Mouse (Mus musculus) hindbrain, embryonic 13.5 days (tissue): ENCODE measurements around the gene Naglu. TPM values are rescaled to one million over a fixed set of nuclear protein-coding genes. Genes with fewer than 3 reads are reported as not detected.
A peak's percentile ranks its signal among the peaks of the same experiment; 100 is the strongest.

Experiments used
- ATAC-seq: fragments of 200-750 bp; cut with Nextera tagmentation; 2 replicates; pipeline ENCODE4 v1.8.0; 2017; ENCODE audit warnings: moderate TSS enrichment; ENCODE audit not compliant: low FRiP score
- H3K27ac ChIP-seq: fragments of 300-500 bp; sonication (generic); 2 replicates; pipeline ENCODE4 v1.5.1; 2015; ENCODE audit warnings: inconsistent platforms, mild to moderate bottlenecking, moderate library complexity
- H3K27me3 ChIP-seq: fragments of 300-500 bp; sonication (generic); 2 replicates; pipeline ENCODE4 v1.6.1; 2015; ENCODE audit warnings: mild to moderate bottlenecking, inconsistent platforms
- H3K36me3 ChIP-seq: fragments of 300-500 bp; sonication (generic); 2 replicates; pipeline ENCODE4 v1.6.1; 2015; ENCODE audit warnings: mild to moderate bottlenecking, inconsistent platforms
- H3K4me1 ChIP-seq: fragments of 300-500 bp; sonication (generic); replicated peaks from 2 replicates; pipeline ENCODE4 v1.6.1; 2015; ENCODE audit warnings: inconsistent platforms
- H3K4me2 ChIP-seq: fragments of 300-500 bp; sonication (generic); 2 replicates; pipeline ENCODE4 v1.6.1; 2015; ENCODE audit warnings: inconsistent platforms, mild to moderate bottlenecking, moderate library complexity
- H3K4me3 ChIP-seq: fragments of 300-500 bp; sonication (generic); 2 replicates; pipeline ENCODE4 v1.5.1; 2015; ENCODE audit warnings: mild to moderate bottlenecking, inconsistent platforms
- H3K9ac ChIP-seq: fragments of 300-500 bp; sonication (generic); 2 replicates; pipeline ENCODE4 v1.6.1; 2015; ENCODE audit warnings: mild to moderate bottlenecking, inconsistent platforms
- H3K9me3 ChIP-seq: fragments of 300-500 bp; sonication (generic); 2 replicates; pipeline ENCODE4 v1.6.1; 2016; ENCODE audit warnings: inconsistent platforms
- WGBS: fragments of 180-500 bp; shearing (Covaris S2); methylation state at CpG from one replicate; pipeline ENCODE4 v1.1.7; 2015; 5-methylcytosine and 5-hydroxymethylcytosine counted together
- polyA plus RNA-seq: library from polyadenylated mRNA; unstranded; fragments of >200 nt; fragmentation: Nextera tagmentation; extraction: Ambion mirVana; gene quantifications from 2 replicates; pipeline ENCODE4 v1.2.1, GENCODE M21; 2015

The Naglu gene
- polyA plus RNA-seq, 1 experiment from 2014 or later: 11.3 TPM

DNA sequence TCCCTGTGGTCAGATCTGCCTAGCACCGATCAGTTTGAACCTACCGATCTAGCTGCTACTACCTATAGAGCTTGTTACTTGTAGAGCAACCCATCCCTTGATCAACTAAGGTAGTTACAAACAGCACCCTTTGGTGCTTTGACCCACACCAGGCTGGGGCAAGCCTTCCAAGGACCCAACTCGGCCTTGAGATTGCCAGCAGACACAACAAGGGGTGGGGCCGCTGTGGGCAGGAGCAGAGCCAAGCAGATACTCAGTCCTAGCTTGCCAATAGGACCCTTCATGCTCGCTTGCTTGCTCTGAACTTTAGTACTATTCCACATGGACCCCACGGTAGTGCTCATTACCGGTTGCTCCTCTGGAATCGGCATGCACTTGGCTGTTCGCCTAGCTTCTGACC is 8.3 kb downstream of the Naglu start, which contains the start of gene Hsd17b1:
Hsd17b1 (plus strand) TSS at position 291 of the 400 bp plus-strand sequence.
- peak within 1 kb of the TSS; percentile 15; the same call in 1 of the 2 replicates for H3K4me3 ChIP-seq
- peaks cover 9% of the 10 kb centered on the region; the same call in 1 of the 2 replicates for H3K36me3 ChIP-seq
- H3K27me3 ChIP-seq: peaks cover 55% of the 10 kb centered on the region
- H3K9ac ChIP-seq: no peak within 1 kb of the TSS
- ATAC-seq: no peak
- H3K4me1 ChIP-seq: peaks cover 17% of the 10 kb centered on the region
- no peaks in the 10 kb centered on the region for H3K9me3 ChIP-seq
- no peak within 1 kb of the TSS for H3K4me2 ChIP-seq
- 70% methylated on average over 9 of the region's 9 CpGs for WGBS
- no peak within 1 kb of the TSS for H3K27ac ChIP-seq

DNA sequence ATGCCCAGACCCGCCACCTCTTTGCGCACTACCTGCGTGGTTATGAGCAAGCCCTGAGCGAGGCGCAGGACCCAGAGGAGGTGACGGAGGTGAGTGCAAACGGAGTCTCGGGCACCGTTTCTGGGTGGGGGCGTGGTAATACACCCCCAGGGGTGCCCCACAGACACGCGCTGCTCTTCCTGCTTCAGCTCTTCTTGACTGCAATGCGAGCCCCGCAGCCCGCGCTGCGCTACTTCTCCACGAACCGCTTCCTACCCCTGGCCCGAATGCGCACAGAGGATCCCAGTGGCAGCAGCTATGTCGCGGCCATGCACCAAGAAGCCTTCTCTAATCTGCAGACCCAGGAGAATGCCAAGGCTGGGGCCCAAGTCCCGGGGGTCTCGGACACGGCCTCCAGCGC is 9.9 kb downstream of the Naglu start:
- no peak for ATAC-seq
- peak overlapping the region; percentile 15; the same call in 1 of the 2 replicates for H3K4me3 ChIP-seq
- H3K9ac ChIP-seq: peak overlapping the region; percentile 29; the same call in 1 of the 2 replicates
- H3K4me2 ChIP-seq: no peak overlapping the region; the same call in 1 of the 2 replicates
- peaks cover 55% of the 10 kb centered on the region for H3K27me3 ChIP-seq
- peaks cover 9% of the 10 kb centered on the region for H3K36me3 ChIP-seq
- WGBS: 6% methylated on average over 27 of the region's 27 CpGs
- peaks cover 29% of the 10 kb centered on the region for H3K4me1 ChIP-seq
- no peak overlapping the region for H3K27ac ChIP-seq
- H3K9me3 ChIP-seq: no peaks in the 10 kb centered on the region

- 68% methylated on average over 5 of the region's 5 CpGs for WGBS
- H3K27me3 ChIP-seq: peaks cover 55% of the 10 kb centered on the region
- no peak overlapping the region for H3K9ac ChIP-seq
- peaks cover 29% of the 10 kb centered on the region for H3K4me1 ChIP-seq
- no peak overlapping the region for H3K27ac ChIP-seq
- ATAC-seq: no peak
- no peaks in the 10 kb centered on the region for H3K9me3 ChIP-seq
- no peak overlapping the region for H3K4me3 ChIP-seq
- no peak overlapping the region for H3K4me2 ChIP-seq
- H3K36me3 ChIP-seq: peaks cover 9% of the 10 kb centered on the region
Observed at GRCm38 (mm10) chr11:101080421-101080820, 10.6 kb downstream of the Naglu start.

DNA sequence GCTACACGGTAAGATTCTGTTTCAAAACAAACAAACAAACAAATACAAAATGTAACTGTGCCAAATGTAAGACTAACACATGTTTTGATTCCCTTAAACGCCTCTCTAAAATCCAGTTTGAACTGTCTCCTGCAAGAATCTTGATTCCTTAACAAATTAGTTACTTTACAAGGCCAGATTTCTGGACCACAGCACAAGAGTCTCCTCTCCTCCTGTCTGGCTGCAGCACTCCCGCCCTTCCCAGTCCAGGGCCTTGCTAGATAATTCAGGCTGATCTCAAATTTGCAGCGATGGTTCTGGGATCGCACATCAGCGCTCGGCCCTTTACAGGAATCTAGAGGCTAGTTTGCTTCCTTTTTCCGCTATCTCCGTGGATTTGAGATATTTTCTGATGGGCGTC is 11.8 kb downstream of the Naglu start:
- Histone ChIP-seq H3K9ac (peak overlapping the region; percentile 91), H3K4me1 (peaks cover 39% of the 10 kb centered on the region), H3K36me3 (peaks cover 12% of the 10 kb centered on the region), H3K9me3 (no peaks in the 10 kb centered on the region), H3K27ac (peak overlapping the region; percentile 92), H3K4me2 (peak overlapping the region; percentile 100), H3K27me3 (peaks cover 46% of the 10 kb centered on the region), H3K4me3 (peak overlapping the region; percentile 70)
- no peak for ATAC-seq
- 5% methylated on average over 10 of the region's 10 CpGs for WGBS

GRCm38 (mm10) chr11:101082208-101083082 is 12.6 kb downstream of the Naglu start, which contains the start of gene Coasy:
Gene Coasy, plus strand, starts transcription at chr11:101082565.
- H3K4me1 ChIP-seq: peaks cover 41% of the 10 kb centered on the region
- peak; percentile 92 for ATAC-seq
- peaks cover 7% of the 10 kb centered on the region for H3K36me3 ChIP-seq
- H3K9ac ChIP-seq: peak within 1 kb of the TSS; percentile 91
- WGBS: under 1% methylated on average over 51 of the region's 51 CpGs
- H3K4me3 ChIP-seq: peak within 1 kb of the TSS; percentile 70
- H3K27me3 ChIP-seq: peaks cover 38% of the 10 kb centered on the region
- H3K9me3 ChIP-seq: no peaks in the 10 kb centered on the region
- peak within 1 kb of the TSS; percentile 100 for H3K4me2 ChIP-seq
- peak within 1 kb of the TSS; percentile 92 for H3K27ac ChIP-seq

GRCm38 (mm10) chr11:101083083-101083697 is 13.4 kb downstream of the Naglu start:
- ATAC-seq: no peak; the same call in 1 of the 2 replicates
- 33% methylated on average over 19 of the region's 19 CpGs for WGBS
- Histone ChIP-seq H3K9ac (peak overlapping the region; percentile 91), H3K9me3 (no peaks in the 10 kb centered on the region), H3K27ac (peak overlapping the region; percentile 92), H3K36me3 (peaks cover 7% of the 10 kb centered on the region), H3K4me2 (peak overlapping the region; percentile 100), H3K4me1 (peaks cover 49% of the 10 kb centered on the region), H3K27me3 (peaks cover 31% of the 10 kb centered on the region), H3K4me3 (peak overlapping the region; percentile 70)

- H3K9ac ChIP-seq: no peak overlapping the region; the same call in 1 of the 2 replicates
- WGBS: 86% methylated on average over 14 of the region's 14 CpGs
Observed at GRCm38 (mm10) chr11:101084246-101084645, 14.4 kb downstream of the Naglu start.

GRCm38 (mm10) chr11:101084811-101085210 is 15.0 kb downstream of the Naglu start:
- Histone ChIP-seq H3K4me2 (no peak overlapping the region), H3K9ac (no peak overlapping the region), H3K36me3 (peaks cover 23% of the 10 kb centered on the region), H3K9me3 (no peaks in the 10 kb centered on the region), H3K27me3 (peaks cover 15% of the 10 kb centered on the region), H3K4me1 (peaks cover 51% of the 10 kb centered on the region), H3K27ac (no peak overlapping the region), H3K4me3 (no peak overlapping the region)
- no peak for ATAC-seq
- WGBS: 95% methylated on average over 12 of the region's 12 CpGs

More at GRCm38 (mm10) chr11:101084246-101084645, 14.4 kb downstream of the Naglu start:
- H3K4me1 ChIP-seq: peaks cover 55% of the 10 kb centered on the region
- H3K27me3 ChIP-seq: peaks cover 20% of the 10 kb centered on the region
- no peak overlapping the region for H3K4me3 ChIP-seq
- peaks cover 17% of the 10 kb centered on the region for H3K36me3 ChIP-seq
- no peak overlapping the region for H3K4me2 ChIP-seq
- no peak overlapping the region for H3K27ac ChIP-seq
- ATAC-seq: no peak
- H3K9me3 ChIP-seq: no peaks in the 10 kb centered on the region

GRCm38 (mm10) chr11:101085617-101086322 is 16.0 kb downstream of the Naglu start:
- Histone ChIP-seq H3K36me3 (peaks cover 33% of the 10 kb centered on the region), H3K9ac (peak overlapping the region; percentile 98), H3K4me1 (peaks cover 49% of the 10 kb centered on the region), H3K4me3 (no peak overlapping the region), H3K9me3 (no peaks in the 10 kb centered on the region), H3K27ac (peak overlapping the region; percentile 93; the same call in 1 of the 2 replicates), H3K27me3 (peaks cover 5% of the 10 kb centered on the region), H3K4me2 (peak overlapping the region; percentile 98)
- WGBS: 92% methylated on average over 18 of the region's 18 CpGs
- no peak for ATAC-seq

DNA sequence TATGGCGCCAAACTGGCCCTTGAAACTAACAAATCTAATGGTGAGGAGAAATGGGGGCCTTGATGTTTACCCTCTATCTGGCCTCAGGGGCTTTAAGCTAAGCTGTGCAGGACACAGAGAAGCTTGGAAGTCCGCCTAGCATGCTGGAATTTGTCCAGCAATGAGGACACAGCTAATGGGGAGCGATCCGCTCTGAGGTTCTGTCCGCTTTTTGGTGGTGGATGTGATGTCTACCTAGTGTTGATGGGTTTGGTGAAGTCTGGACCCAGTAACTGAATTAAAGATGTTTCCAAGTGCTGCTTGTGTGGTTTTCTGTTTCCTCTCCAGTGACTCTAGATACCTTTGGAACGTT is 16.5 kb downstream of the Naglu start:
- Histone ChIP-seq H3K4me2 (peak overlapping the region; percentile 98), H3K27me3 (no peaks in the 10 kb centered on the region; the same call in 1 of the 2 replicates), H3K9me3 (no peaks in the 10 kb centered on the region), H3K4me3 (peak overlapping the region; percentile 85), H3K4me1 (peaks cover 49% of the 10 kb centered on the region), H3K9ac (peak overlapping the region; percentile 98), H3K36me3 (peaks cover 38% of the 10 kb centered on the region), H3K27ac (peak overlapping the region; percentile 93)
- WGBS: 86% methylated on average over 6 of the region's 6 CpGs
- no peak for ATAC-seq

GRCm38 (mm10) chr11:101086756-101087681 is 17.2 kb downstream of the Naglu start, which contains the start of gene Mlx:
Gene Mlx, plus strand, starts transcription at chr11:101087277.
- H3K27ac ChIP-seq: peak within 1 kb of the TSS; percentile 93
- H3K9me3 ChIP-seq: no peaks in the 10 kb centered on the region
- H3K27me3 ChIP-seq: no peaks in the 10 kb centered on the region
- H3K4me1 ChIP-seq: peaks cover 42% of the 10 kb centered on the region
- peak within 1 kb of the TSS; percentile 98 for H3K9ac ChIP-seq
- H3K4me2 ChIP-seq: peak within 1 kb of the TSS; percentile 98
- peaks cover 45% of the 10 kb centered on the region for H3K36me3 ChIP-seq
- H3K4me3 ChIP-seq: peak within 1 kb of the TSS; percentile 85
- ATAC-seq: peak; percentile 82
- WGBS: 1% methylated on average over 52 of the region's 52 CpGs
